Mouse (Mus musculus): ENCODE results near the gene Unc5b. TPM values are rescaled to one million over a fixed set of nuclear protein-coding genes. Genes with fewer than 3 reads are reported as not detected.

Unc5b gene
- polyA plus RNA-seq, 2 experiments from 2014 or later: not detected

DNA sequence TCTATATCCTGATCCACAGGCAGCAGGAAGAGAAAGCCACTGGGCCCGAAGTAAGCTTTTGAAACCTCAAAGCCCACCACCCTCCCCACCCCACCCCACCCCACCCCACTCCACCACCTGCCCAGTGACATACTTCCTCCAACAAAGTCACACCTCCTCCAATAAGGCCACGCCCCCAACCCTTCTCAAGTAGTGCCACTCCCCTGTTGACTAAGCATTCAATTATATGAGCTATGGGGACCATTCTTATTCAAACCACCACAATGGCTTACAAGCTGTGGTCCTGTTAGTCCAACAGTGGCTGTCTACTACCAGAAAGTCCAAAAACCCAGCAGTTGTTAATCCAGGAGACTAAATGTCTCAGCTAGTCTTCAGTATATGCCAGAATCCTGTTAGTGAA is 112.9 kb downstream of the Unc5b start:
- no peak for ATAC-seq

DNA sequence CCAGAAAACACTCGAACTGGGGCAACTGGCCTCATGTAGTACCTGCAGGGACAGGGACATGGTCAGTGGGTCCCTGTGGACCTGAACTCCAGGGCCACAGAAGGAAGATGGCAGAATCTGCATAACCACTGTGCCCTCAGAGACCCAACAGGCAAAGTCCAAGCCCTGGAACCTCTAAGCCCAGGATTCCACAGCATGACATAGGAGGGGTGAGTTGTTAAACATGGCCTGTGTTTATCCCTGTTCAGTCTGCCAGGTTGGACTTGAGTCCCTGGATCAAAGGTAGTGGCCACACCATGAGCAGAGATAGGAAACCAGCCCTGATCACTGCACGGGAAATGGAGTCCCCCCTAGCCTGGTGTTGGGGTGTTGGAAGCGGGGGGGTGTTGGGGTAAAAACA is 114.9 kb downstream of the Unc5b start:
- ATAC-seq: no peak

Other genes with a start within 250 kb of the Unc5b start
- 1 to 10 TPM; 4.0 to 5.5 TPM for gene Cdh23, start 135.1 kb downstream of the Unc5b start, polyA plus RNA-seq (2017; shearing (Covaris generic))
- 10 to 100 TPM; 11.4 to 15.7 TPM for gene Slc29a3, start 78.8 kb downstream of the Unc5b start, polyA plus RNA-seq (2017; shearing (Covaris generic))

Measured in activated CD4-positive, CD25-positive, alpha-beta regulatory T cell, adult 4 months (primary cell).